Comparison of ENCODE assay signal across 18 mouse cellular contexts in genomic region chr12:97483559-97483958, GRCm38 (mm10).
"Had no signal": no experiment of that assay in that cellular context is flagged by ENCODE, and none has a peak within 500 bp of the region (broad histone marks: within the 10 kb centered on the region; RNA-seq: fewer than 3 reads in every experiment).

No protein-coding gene starts in this region.

- H3K27me3 ChIP-seq: limb, embryonic 13.5 days; liver, embryonic 13.5 days; megakaryocyte, embryonic 14.5 days; stomach, embryonic 15.5 days had no signal

- H3K9ac ChIP-seq: limb, embryonic 13.5 days; liver, embryonic 13.5 days; stomach, embryonic 15.5 days had no signal

- DNase-seq: kidney, adult 18-20 months; kidney, adult 9 months; kidney, postnatal 25 days; layer of hippocampus, adult 9-11 months; liver, embryonic 13.5 days; lung, adult 2 months; right cerebral cortex, adult 18-20 months; right cerebral cortex, postnatal 14 days; spleen, adult 18-20 months; thymus, adult 18-20 months; thymus, postnatal 36 days had no signal

- H3K4me2 ChIP-seq: limb, embryonic 13.5 days; liver, embryonic 13.5 days; stomach, embryonic 15.5 days had no signal

- H3K4me3 ChIP-seq: layer of hippocampus, adult 2 months; limb, embryonic 10.5 days; limb, embryonic 13.5 days; liver, embryonic 13.5 days; megakaryocyte, embryonic 14.5 days; midbrain, embryonic 10.5 days; stomach, embryonic 15.5 days had no signal

- H3K36me3 ChIP-seq: limb, embryonic 10.5 days; limb, embryonic 13.5 days; liver, embryonic 13.5 days; midbrain, embryonic 10.5 days; stomach, embryonic 15.5 days had no signal

- H3K4me1 ChIP-seq: limb, embryonic 10.5 days; limb, embryonic 13.5 days; liver, embryonic 13.5 days; megakaryocyte, embryonic 14.5 days; midbrain, embryonic 10.5 days; stomach, embryonic 15.5 days had no signal

- H3K27ac ChIP-seq: kidney, postnatal 0 days; layer of hippocampus, adult 2 months; limb, embryonic 10.5 days; limb, embryonic 13.5 days; liver, embryonic 13.5 days; midbrain, embryonic 10.5 days; stomach, embryonic 15.5 days had no signal

- H3K9me3 ChIP-seq: limb, embryonic 10.5 days; limb, embryonic 13.5 days; liver, embryonic 13.5 days; megakaryocyte, embryonic 14.5 days; midbrain, embryonic 10.5 days; stomach, embryonic 15.5 days had no signal
